Mouse (Mus musculus) bone marrow macrophage, adult 2 months (primary cell): ENCODE data around the gene Snx21.

Experiments used
- CTCF ChIP-seq: IDR thresholded peaks from 2 replicates; pipeline ENCODE4 v1.5.1; 2012; ENCODE audit warnings: low read depth, mild to moderate bottlenecking, low read length, moderate library complexity
- POLR2A ChIP-seq: IDR thresholded peaks from 2 replicates; pipeline ENCODE4 v1.6.1; 2012; ENCODE audit warnings: mild to moderate bottlenecking, low read depth, low read length, borderline replicate concordance

- no peak for TF ChIP-seq CTCF
- no peak for TF ChIP-seq POLR2A
These were observed 25.4 kb upstream of the Snx21 start for GRCm38 (mm10) chr2:164760059-164760833.
